Mouse (Mus musculus) myocyte (in vitro differentiated cells): ENCODE measurements around the gene Actr5. TPM values are rescaled to one million over a fixed set of nuclear protein-coding genes. Genes with fewer than 3 reads are reported as not detected.

Experiments used
- H3K27me3 ChIP-seq: one replicate; pipeline ENCODE4 v1.6.1; 2011; ENCODE audit not compliant: control insufficient read depth, insufficient read depth, insufficient read length
- H3K36me3 ChIP-seq: one replicate; pipeline ENCODE4 v1.6.1; 2011; ENCODE audit not compliant: control insufficient read depth, insufficient read depth
- H3K4me2 ChIP-seq: one replicate; pipeline ENCODE4 v1.6.1; 2011; ENCODE audit warnings: low read depth, control low read depth
- H3K4me3 ChIP-seq: one replicate; pipeline ENCODE4 v1.5.1; 2011; ENCODE audit warnings: mild to moderate bottlenecking, control low read depth, moderate library complexity
- H3K79me2 ChIP-seq: one replicate; pipeline ENCODE4 v1.6.1; 2011; ENCODE audit not compliant: control insufficient read depth, insufficient read depth
- H3ac ChIP-seq: one replicate; pipeline ENCODE4 v1.6.1; 2011; ENCODE audit not compliant: control insufficient read depth, insufficient read length
- CEBPB ChIP-seq: IDR thresholded peaks from 2 replicates; pipeline ENCODE4 v1.6.1; 2011; ENCODE audit warnings: mild to moderate bottlenecking, moderate library complexity; ENCODE audit not compliant: poor library complexity, insufficient read depth, severe bottlenecking
- E2F4 ChIP-seq: IDR thresholded peaks from one replicate; pipeline ENCODE4 v1.6.1; 2011; ENCODE audit warnings: mild to moderate bottlenecking, control low read depth, moderate library complexity; ENCODE audit not compliant: insufficient read depth
- MAX ChIP-seq: IDR thresholded peaks from one replicate; pipeline ENCODE4 v1.6.1; 2011; ENCODE audit warnings: low read depth, mild to moderate bottlenecking, control low read depth
- MYOD1 ChIP-seq, 3 experiments: IDR thresholded peaks; one replicate each; pipeline ENCODE4 v1.6.1; 2011; ENCODE audit warnings: control low read depth in 2 of 3, low read depth in 2 of 3, mild to moderate bottlenecking in 2 of 3, moderate library complexity in 1 of 3; ENCODE audit not compliant: insufficient read length in 2 of 3, control insufficient read depth in 1 of 3
- MYOG ChIP-seq, 3 experiments: IDR thresholded peaks; one replicate each; pipeline ENCODE4 v1.6.1; 2011; ENCODE audit warnings: control low read depth in 2 of 3, low read depth in 2 of 3, mild to moderate bottlenecking in 2 of 3; ENCODE audit not compliant: insufficient read length in 2 of 3, control insufficient read depth in 1 of 3, insufficient read depth in 1 of 3
- POLR2A ChIP-seq: IDR thresholded peaks from one replicate; pipeline ENCODE4 v1.6.1; 2011; ENCODE audit warnings: low read depth, mild to moderate bottlenecking, control low read depth, moderate library complexity; ENCODE audit not compliant: insufficient read length
- POLR2AphosphoS2 ChIP-seq: IDR thresholded peaks from one replicate; pipeline ENCODE4 v1.6.1; 2011; ENCODE audit warnings: low read depth, control low read depth; ENCODE audit not compliant: insufficient read length
- REST ChIP-seq: IDR thresholded peaks from one replicate; pipeline ENCODE4 v1.6.1; 2011; ENCODE audit warnings: mild to moderate bottlenecking, control low read depth, moderate library complexity; ENCODE audit not compliant: insufficient read depth, insufficient read length
- SRF ChIP-seq: IDR thresholded peaks from one replicate; pipeline ENCODE4 v1.6.1; 2011; ENCODE audit warnings: low read depth; ENCODE audit not compliant: control insufficient read depth, insufficient read length
- TCF12 ChIP-seq: IDR thresholded peaks from one replicate; pipeline ENCODE4 v1.6.1; 2011; ENCODE audit warnings: mild to moderate bottlenecking, control low read depth; ENCODE audit not compliant: poor library complexity, insufficient read depth, severe bottlenecking
- TCF3 ChIP-seq: IDR thresholded peaks from one replicate; pipeline ENCODE4 v1.6.1; 2011; ENCODE audit warnings: low read depth, control low read depth; ENCODE audit not compliant: insufficient read length
- USF1 ChIP-seq: IDR thresholded peaks from one replicate; pipeline ENCODE4 v1.6.1; 2011; ENCODE audit warnings: low read depth, mild to moderate bottlenecking, control low read depth, moderate library complexity
- polyA plus RNA-seq: library from polyadenylated mRNA; unstranded; fragments of >200 nt; fragmentation: generic; extraction: Trizol; gene quantifications from one replicate; pipeline ENCODE4 v1.2.1, GENCODE M21; 2012; ENCODE audit warnings: missing spikeins

The Actr5 gene
- polyA plus RNA-seq, 1 experiment = 6.5 TPM

DNA sequence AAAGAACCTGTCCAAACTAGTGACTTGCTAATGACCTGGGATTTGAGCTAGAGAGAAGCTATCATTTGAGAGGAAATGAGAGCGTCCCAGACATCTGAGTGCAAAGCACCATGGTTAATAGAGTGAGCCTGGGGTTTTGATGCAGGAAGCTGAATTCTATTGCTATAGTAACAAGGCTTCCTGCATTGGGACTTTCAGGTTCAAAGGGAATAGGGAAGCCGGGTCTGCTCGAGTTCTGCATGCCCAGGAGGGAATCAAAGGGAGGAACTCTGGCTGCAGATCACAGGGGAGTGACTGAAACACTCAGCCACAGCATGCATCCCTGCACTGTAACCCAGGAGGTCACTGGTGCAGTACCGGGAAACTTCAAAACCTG is 58.3 kb downstream of the Actr5 start:
- Histone ChIP-seq H3ac (no peak overlapping the region), H3K79me2 (no peaks in the 10 kb centered on the region), H3K36me3 (no peaks in the 10 kb centered on the region), H3K4me2 (no peak overlapping the region), H3K4me3 (no peak overlapping the region), H3K27me3 (peaks cover 29% of the 10 kb centered on the region)
- TF ChIP-seq E2F4 (no peak), CEBPB (no peak), POLR2AphosphoS2 (no peak)

GRCm38 (mm10) chr2:158684247-158684843 is 59.7 kb downstream of the Actr5 start:
- Histone ChIP-seq H3K4me2 (no peak overlapping the region), H3K4me3 (no peak overlapping the region), H3K27me3 (peaks cover 22% of the 10 kb centered on the region), H3K36me3 (no peaks in the 10 kb centered on the region), H3K79me2 (no peaks in the 10 kb centered on the region), H3ac (no peak overlapping the region)
- TF ChIP-seq TCF12 = no peak

DNA sequence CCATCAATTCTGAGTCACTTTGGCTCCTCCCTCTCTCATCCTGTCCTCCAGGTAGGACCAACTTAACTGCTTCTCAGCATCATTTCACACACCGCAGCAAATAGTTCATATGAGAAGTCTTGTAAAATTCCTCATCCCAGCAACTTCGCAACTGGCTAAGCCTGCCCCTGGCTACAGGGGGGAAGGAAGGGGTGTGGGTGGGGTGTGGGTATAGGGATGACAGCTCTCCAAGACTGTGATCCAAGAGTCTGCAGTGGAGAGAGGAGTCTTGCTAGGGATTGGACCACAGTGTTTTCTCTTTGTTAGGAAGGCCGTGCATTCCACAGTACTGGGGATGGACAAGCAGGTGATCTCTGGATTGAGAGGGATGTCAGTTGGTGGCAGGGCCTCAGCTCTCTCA is 60.2 kb downstream of the Actr5 start:
- no peaks in the 10 kb centered on the region for H3K79me2 ChIP-seq
- H3K36me3 ChIP-seq = no peaks in the 10 kb centered on the region
- H3K4me3 ChIP-seq = no peak overlapping the region
- peaks cover 21% of the 10 kb centered on the region for H3K27me3 ChIP-seq
- no peak overlapping the region for H3K4me2 ChIP-seq
- H3ac ChIP-seq = no peak overlapping the region
- TF ChIP-seq SRF = no peak

DNA sequence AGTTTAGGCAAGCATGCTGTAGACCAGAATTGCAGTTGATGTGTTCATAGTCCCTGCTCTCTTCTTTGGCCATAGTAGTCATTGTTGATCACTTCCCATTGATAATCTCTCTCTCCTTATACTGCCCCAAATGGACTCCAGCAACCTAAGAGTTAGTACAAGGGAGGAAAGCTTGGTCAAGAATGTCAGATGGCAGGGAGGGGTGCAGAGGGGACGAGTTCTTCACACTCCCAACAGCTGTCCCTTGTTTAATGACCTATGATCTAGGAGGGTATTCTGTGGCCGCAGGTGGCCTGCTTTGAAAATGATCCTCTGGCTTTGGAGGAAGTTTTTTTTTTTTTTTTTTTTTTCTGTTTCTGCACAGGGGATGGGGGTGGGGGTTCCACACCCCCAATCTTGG is 61.7 kb downstream of the Actr5 start:
- H3ac ChIP-seq = no peak overlapping the region
- H3K4me3 ChIP-seq = no peak overlapping the region
- H3K4me2 ChIP-seq = no peak overlapping the region
- H3K36me3 ChIP-seq = no peaks in the 10 kb centered on the region
- H3K27me3 ChIP-seq = peaks cover 14% of the 10 kb centered on the region
- no peak for TF ChIP-seq E2F4
- no peak for TF ChIP-seq MYOG (IDR thresholded peaks at IDR 0.05; ENCODE audit: control insufficient read depth in 1 of 3, insufficient read depth in 1 of 3, insufficient read length in 2 of 3, low read depth in 2 of 3)
- no peak for TF ChIP-seq USF1
- no peaks in the 10 kb centered on the region for H3K79me2 ChIP-seq

GRCm38 (mm10) chr2:158687804-158688241 is 63.1 kb downstream of the Actr5 start:
- no peaks in the 10 kb centered on the region for H3K79me2 ChIP-seq
- no peak overlapping the region for H3K4me3 ChIP-seq
- H3K27me3 ChIP-seq = peaks cover 2% of the 10 kb centered on the region
- TF ChIP-seq REST = no peak
- no peak for TF ChIP-seq E2F4
- TF ChIP-seq TCF12 = no peak
- TF ChIP-seq TCF3 = no peak
- TF ChIP-seq USF1 = no peak
- TF ChIP-seq MYOD1 (IDR thresholded peaks at IDR 0.05; ENCODE audit: control insufficient read depth in 1 of 3, insufficient read length in 2 of 3, low read depth in 2 of 3) = no peak
- TF ChIP-seq POLR2AphosphoS2 = no peak
- TF ChIP-seq CEBPB = no peak
- no peak for TF ChIP-seq SRF
- TF ChIP-seq MAX = no peak
- no peak for TF ChIP-seq POLR2A
- TF ChIP-seq MYOG (IDR thresholded peaks at IDR 0.05; ENCODE audit: control insufficient read depth in 1 of 3, insufficient read depth in 1 of 3, insufficient read length in 2 of 3, low read depth in 2 of 3) = no peak
- H3K36me3 ChIP-seq = no peaks in the 10 kb centered on the region
- no peak overlapping the region for H3K4me2 ChIP-seq
- H3ac ChIP-seq = no peak overlapping the region

Other genes starting within 250 kb of the Actr5 start
- gene Snhg11, start 249.2 kb upstream of the Actr5 start, polyA plus RNA-seq = not detected
- gene Ralgapb, start 215.0 kb upstream of the Actr5 start, polyA plus RNA-seq = 10.8 TPM
- not detected for gene Adig, start 122.3 kb upstream of the Actr5 start, polyA plus RNA-seq
- gene Arhgap40, start 112.1 kb upstream of the Actr5 start, polyA plus RNA-seq = not detected
- gene Slc32a1, start 14.1 kb upstream of the Actr5 start, polyA plus RNA-seq = not detected
- gene Ppp1r16b, start 40.5 kb downstream of the Actr5 start, polyA plus RNA-seq = 0.05 TPM
- gene Fam83d, start 143.2 kb downstream of the Actr5 start, polyA plus RNA-seq = 7.2 TPM
- gene Dhx35, start 169.9 kb downstream of the Actr5 start, polyA plus RNA-seq = 10.4 TPM